Mouse (Mus musculus) gastrocnemius, adult 2 months (tissue): ENCODE measurements around the gene Olfr96. TPM values are rescaled to one million over a fixed set of nuclear protein-coding genes. Genes with fewer than 3 reads are reported as not detected.
A peak's percentile ranks its signal among the peaks of the same experiment; 100 is the strongest.

ENCODE experiments used
- DNase-seq: peaks from one replicate; pipeline ENCODE4 v3.0.0; 2022
- H3K27ac ChIP-seq: fragments of 200-600 bp; 2 replicates; pipeline ENCODE4 v1.8.1; 2022; ENCODE audit warnings: mild to moderate bottlenecking
- H3K4me3 ChIP-seq: fragments of 200-600 bp; 2 replicates; pipeline ENCODE4 v1.8.1; 2022; ENCODE audit warnings: mild to moderate bottlenecking, moderate library complexity
- CTCF ChIP-seq: fragments of 200-600 bp; IDR thresholded peaks from 2 replicates; pipeline ENCODE4 v1.8.1; 2022; ENCODE audit warnings: antibody characterized with exemption, mild to moderate bottlenecking, moderate library complexity
- intact Hi-C: fragments of 180-260 bp; cut with DNase I; formaldehyde crosslinking; loops from one replicate; pipeline ENCODE4 v1.15.1; 2025
- long read RNA-seq, 2 experiments: library from polyadenylated mRNA; stranded (forward); transcript quantifications; one replicate each; pipeline ENCODE4 v2.0.0; 2021
- total RNA-seq, 2 experiments: library from RNA; stranded (reverse); gene quantifications; 2 replicates each; pipeline ENCODE4 v1.2.3; 2021

Gene Olfr96
- not detected for total RNA-seq
- long read RNA-seq, experiment 1 = 0 reads
- long read RNA-seq, experiment 2 = 0 reads

DNA sequence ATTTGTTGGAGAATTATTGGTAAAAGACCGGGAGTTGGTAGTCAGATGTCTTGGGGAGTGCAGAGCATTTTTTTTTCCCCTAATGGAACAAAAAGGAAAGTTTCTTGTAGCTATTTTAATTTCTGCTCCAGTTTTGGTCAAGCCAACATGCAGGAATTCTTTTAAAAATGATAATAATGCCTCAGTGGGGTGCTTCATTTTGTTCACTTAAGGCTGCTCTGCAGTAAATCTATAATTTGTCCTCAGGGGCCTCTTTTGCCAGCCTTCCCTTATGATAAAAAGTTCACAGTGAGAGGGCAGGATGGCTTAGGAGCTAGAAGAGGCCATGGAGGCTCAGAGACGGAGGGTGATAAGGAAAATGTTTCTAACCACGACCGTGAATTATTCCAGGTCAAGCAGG lies at the start of gene Olfr96:
TSS of gene Olfr96 (plus strand) at position 301 of the 400 bp plus-strand sequence.
- intact Hi-C loops = no loop called here
- no peak for DNase-seq
- H3K27ac ChIP-seq = no peak within 1 kb of the TSS
- H3K4me3 ChIP-seq = no peak within 1 kb of the TSS
- no peak for TF ChIP-seq CTCF

GRCm38 (mm10) chr17:37185474-37185873 lies 34.5 kb upstream of the Olfr96 start:
- TF ChIP-seq CTCF = no peak
- Histone ChIP-seq H3K4me3 (no peak overlapping the region), H3K27ac (no peak overlapping the region)
- intact Hi-C loops = no loop called here
- no peak for DNase-seq

DNA sequence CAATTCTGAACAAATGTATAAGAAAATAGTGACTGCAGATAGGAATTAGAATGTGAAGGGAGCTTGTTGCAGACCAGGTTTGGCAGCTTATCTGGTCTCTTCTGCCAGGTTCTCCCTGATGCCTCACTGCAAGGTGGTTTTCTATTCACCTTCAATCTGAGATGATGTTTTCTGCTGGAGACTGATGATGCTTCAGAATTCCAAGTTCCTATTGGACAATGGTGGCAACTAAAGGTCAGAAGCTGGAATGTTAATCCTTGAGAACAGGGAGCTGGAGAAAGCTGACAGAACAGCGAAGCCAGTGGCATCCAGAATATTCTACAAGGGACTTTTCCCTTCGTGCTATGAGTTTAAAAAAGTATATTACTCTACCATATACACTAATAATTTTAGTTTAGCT lies 29.2 kb upstream of the Olfr96 start:
- intact Hi-C loops = no loop called here
- Histone ChIP-seq H3K4me3 (no peak overlapping the region), H3K27ac (no peak overlapping the region)
- TF ChIP-seq CTCF = no peak
- no peak for DNase-seq

DNA sequence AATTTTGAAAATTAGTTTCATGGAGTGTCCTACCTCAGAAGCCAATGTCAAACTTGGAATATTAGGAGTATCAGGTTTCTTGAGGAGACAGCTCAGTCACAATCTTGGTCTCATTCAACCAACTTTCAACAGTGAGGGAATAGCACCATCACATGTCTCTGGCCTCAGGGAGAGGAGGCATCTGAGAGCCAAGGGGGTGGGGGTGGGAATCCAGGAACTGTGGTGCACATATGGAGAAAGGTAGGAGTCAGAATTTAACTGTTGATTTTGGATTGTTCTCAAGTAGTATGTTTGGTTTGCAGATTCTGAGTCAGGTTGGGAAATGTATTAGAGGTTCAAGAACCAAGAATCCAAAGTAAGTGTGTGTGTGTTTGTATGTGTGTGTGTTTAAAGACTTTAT lies 26.9 kb upstream of the Olfr96 start:
- Histone ChIP-seq H3K27ac (no peak overlapping the region), H3K4me3 (no peak overlapping the region)
- TF ChIP-seq CTCF = no peak
- intact Hi-C loops = no loop called here
- no peak for DNase-seq

GRCm38 (mm10) chr17:37193656-37194055 lies 26.3 kb upstream of the Olfr96 start, which contains the start of gene Ubd:
TSS of gene Ubd (plus strand) at chr17:37193892.
- Histone ChIP-seq H3K27ac (no peak within 1 kb of the TSS), H3K4me3 (no peak within 1 kb of the TSS)
- intact Hi-C loops = no loop called here
- no peak for DNase-seq
- TF ChIP-seq CTCF = no peak

- no peak for TF ChIP-seq CTCF
These were observed 25.2 kb upstream of the Olfr96 start for GRCm38 (mm10) chr17:37194782-37195181.

GRCm38 (mm10) chr17:37196845-37197724 lies 22.9 kb upstream of the Olfr96 start:
- no peak for TF ChIP-seq CTCF
- DNase-seq = peak; percentile 30
- peak overlapping the region; percentile 54 for H3K4me3 ChIP-seq
- intact Hi-C loops = no loop called here
- H3K27ac ChIP-seq = no peak overlapping the region

More at GRCm38 (mm10) chr17:37194782-37195181, 25.2 kb upstream of the Olfr96 start:
- intact Hi-C loops = no loop called here
- H3K27ac ChIP-seq = no peak overlapping the region
- no peak overlapping the region for H3K4me3 ChIP-seq
- no peak for DNase-seq

DNA sequence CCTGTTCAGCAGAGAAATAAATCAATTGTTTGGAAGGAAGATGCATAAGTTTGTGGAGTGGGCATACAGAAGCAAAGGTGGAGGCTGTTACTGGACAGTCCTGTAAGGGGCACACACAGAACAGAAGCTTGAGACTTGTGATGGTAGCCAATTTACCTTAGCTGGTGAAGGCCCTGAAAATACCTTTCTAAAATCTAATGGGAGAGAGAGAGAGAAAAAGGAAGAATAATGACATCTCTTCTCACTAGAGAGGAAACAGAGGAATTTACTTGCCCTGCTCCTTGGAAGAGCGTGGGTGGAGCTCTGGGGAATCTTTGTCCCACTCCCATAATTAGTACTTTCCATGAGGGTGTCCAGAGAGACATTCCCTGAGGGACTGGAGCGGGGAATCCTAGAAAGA lies 19.1 kb upstream of the Olfr96 start, which contains the start of gene Olfr94:
TSS of gene Olfr94 (minus strand) at position 101 of the 400 bp plus-strand sequence.
- Histone ChIP-seq H3K27ac (no peak within 1 kb of the TSS), H3K4me3 (no peak within 1 kb of the TSS)
- intact Hi-C loops = no loop called here
- TF ChIP-seq CTCF = no peak
- DNase-seq = no peak

DNA sequence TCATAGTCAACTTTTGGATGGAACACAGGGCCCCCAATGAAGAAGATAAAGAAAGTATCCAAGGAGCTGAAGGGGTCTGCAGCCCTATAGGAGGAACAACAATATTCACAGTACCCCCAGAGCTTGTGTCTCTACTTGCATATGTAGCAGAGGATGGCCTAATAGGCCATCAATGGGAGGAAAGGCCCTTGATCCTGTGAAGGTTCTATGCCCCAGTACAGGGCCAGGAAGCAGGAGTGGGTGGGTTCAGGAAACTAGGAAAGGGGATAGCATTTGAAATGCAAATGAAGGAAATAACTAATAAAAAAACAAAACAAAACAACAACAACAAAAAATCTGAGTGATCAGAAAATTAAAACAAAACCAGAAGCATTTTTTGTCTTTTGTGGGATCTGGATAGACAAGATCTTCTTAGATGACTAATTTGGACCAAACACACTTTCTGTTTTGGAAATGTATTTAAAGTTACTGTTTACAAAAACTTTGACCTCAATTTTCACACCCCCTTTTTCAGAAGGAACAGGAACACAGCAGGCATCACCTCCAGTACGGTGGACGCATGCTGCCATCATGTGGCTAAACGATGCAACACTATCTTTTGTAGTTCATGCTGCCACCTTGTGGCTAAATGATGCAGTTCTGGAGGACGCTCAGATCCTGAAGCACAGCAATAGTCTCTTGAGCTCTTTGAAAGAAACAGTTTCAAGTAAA lies 16.6 kb upstream of the Olfr96 start:
- Histone ChIP-seq H3K27ac (no peak overlapping the region), H3K4me3 (no peak overlapping the region)
- intact Hi-C loops = loop anchor here (1.0 kb wide), 1 partner anchor 120 kb away; no protein-coding TSS in a partner anchor
- DNase-seq = peak; percentile 77
- TF ChIP-seq CTCF = no peak; the same call in 1 of the 2 replicates

DNA sequence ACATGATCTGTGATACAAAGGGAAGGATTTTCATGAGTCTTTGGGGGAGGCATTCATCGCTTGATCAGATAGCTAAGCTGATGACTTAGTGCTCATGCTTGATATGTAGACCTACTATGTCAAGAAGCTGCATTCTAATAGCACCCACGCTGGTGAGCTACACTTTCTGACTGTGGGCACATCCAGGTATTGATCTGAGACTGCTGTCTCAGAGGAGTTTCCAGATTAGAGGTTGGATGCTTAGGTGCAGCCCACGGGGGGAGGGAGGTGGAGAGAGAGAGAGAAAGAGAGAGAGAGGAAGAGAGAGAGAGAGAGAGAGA lies 16.1 kb upstream of the Olfr96 start:
- H3K27ac ChIP-seq = no peak overlapping the region
- TF ChIP-seq CTCF = no peak
- intact Hi-C loops = loop anchor here (1.0 kb wide), 1 partner anchor 121 kb away; no protein-coding TSS in a partner anchor
- no peak overlapping the region for H3K4me3 ChIP-seq
- DNase-seq = no peak

GRCm38 (mm10) chr17:37210884-37211768 lies 8.8 kb upstream of the Olfr96 start:
- no peak for TF ChIP-seq CTCF
- no peak for DNase-seq
- Histone ChIP-seq H3K27ac (no peak overlapping the region), H3K4me3 (no peak overlapping the region)
- intact Hi-C loops = no loop called here

GRCm38 (mm10) chr17:37213018-37213417 lies 6.9 kb upstream of the Olfr96 start, which contains the start of gene Olfr95:
TSS of gene Olfr95 (minus strand) at chr17:37213118.
- Histone ChIP-seq H3K4me3 (no peak within 1 kb of the TSS), H3K27ac (no peak within 1 kb of the TSS)
- intact Hi-C loops = no loop called here
- TF ChIP-seq CTCF = no peak
- DNase-seq = no peak
